Mouse (Mus musculus) Muller cell, postnatal 12 days (primary cell): ENCODE data around the gene Pde10a.

Source experiments
- DNase-seq: peaks from one replicate; pipeline ENCODE4 v3.0.0-alpha.2; 2015; ENCODE audit errors: inconsistent ontology term

The Pde10a gene

GRCm38 (mm10) chr17:8961644-8962043 lies 436.5 kb downstream of the Pde10a start:
- no peak for DNase-seq

DNA sequence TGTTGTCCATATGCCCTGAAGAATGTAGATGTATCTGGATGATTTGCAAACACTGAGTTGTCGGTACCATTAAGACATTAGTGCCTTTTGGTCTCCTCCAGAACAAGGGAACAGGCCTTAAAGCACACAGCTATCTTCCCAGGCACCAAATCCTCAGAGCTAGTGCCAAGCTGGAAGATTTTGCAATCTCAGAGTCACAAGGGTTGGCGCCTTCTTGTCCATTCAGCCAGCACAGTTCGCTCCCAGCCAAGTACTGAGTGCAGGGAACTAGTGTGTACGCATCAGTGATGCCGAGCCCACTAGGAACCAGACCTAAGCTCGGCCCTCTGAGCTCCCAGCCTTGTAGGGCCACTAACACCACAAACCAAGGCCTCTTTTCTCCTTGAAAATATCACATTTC lies 440.0 kb downstream of the Pde10a start:
- DNase-seq: peak; percentile 32

GRCm38 (mm10) chr17:8972152-8972854 lies 447.1 kb downstream of the Pde10a start:
- peak; percentile 53 for DNase-seq

GRCm38 (mm10) chr17:8973331-8973730 lies 448.2 kb downstream of the Pde10a start:
- DNase-seq: no peak

DNA sequence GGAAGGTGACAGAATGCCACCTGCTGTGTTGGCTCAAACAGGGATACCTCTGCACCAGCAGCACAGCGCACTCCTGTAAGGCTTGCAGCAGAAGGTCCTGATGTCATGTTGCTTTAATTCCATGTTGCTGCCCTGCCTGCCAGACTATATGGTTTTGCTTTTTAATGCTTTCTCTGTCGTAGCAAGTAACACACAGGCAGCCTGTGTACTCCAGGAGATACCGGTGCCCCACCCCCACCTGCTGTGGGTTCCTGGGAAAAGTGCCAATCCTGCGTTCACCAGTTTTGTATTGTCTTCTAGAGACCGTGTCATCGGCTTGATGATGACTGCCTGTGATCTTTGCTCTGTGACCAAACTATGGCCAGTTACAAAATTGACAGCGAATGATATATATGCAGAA lies 449.3 kb downstream of the Pde10a start:
- DNase-seq: peak; percentile 41

DNA sequence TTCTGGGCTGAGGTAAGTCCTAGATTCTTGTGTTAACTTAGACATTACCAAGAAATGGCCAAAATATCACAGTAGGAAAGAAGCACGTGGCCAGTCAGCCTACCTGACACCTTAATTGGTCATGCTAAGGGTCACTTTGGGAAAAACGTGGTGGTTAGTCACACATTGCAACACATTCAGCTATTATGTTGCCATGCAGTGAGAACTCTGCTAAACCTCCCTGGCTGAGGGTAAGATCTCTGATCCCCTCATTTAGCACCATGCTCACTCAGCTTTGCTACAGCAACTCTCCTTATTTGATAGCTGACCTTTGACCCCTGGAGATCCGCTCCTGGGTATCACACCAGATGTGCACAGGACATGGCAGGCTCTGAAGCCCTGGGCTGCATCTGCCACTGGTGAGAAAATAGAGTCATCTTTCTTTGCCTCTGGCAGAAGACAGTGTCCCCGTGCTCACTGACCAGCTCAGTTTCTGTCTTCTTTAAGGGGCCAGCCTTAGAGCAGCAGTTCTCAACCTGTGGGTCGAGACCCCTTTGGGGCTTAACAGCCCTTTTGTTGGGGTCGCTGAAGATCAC lies 449.7 kb downstream of the Pde10a start:
- no peak for DNase-seq

GRCm38 (mm10) chr17:8976745-8977144 lies 451.6 kb downstream of the Pde10a start:
- no peak for DNase-seq

GRCm38 (mm10) chr17:8977271-8977670 lies 452.1 kb downstream of the Pde10a start:
- no peak for DNase-seq

DNA sequence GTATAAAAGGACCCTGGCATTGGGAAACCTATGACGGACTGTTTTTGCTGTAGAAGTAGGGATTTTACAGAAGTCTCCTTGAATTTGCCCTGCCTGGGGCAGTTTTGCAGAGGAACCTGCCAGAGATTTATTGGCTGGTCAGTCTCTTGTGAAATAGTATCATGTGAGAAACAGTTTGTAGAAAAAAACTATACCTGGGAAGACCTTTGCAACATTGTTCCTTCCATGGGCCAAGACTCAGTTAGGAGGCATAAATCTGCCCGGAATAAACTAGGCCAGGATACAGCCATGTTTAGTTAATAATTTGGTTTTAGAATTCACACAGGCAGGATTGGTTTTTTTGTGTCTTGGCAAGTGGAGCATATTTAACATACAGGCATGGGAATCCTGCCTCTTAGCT lies 458.4 kb downstream of the Pde10a start:
- no peak for DNase-seq

DNA sequence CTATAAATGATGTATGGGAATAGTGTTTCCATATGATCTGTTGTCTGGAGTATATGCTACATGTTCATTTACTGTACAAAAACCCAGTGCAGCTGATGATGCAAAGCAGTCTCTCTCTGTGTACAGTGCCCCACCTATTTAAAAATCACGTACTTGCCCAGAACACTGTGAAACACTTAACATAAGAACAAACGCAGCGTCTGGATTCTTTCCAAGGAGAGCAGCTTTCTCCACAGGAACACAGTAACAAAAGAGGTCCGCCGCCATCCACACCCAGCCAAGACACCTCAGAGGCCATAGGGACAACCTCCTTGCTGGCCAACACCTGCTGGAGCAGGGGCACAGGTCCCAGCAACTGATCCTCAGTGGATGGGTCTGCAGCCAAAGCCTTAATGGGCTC lies 460.5 kb downstream of the Pde10a start:
- DNase-seq: no peak

DNA sequence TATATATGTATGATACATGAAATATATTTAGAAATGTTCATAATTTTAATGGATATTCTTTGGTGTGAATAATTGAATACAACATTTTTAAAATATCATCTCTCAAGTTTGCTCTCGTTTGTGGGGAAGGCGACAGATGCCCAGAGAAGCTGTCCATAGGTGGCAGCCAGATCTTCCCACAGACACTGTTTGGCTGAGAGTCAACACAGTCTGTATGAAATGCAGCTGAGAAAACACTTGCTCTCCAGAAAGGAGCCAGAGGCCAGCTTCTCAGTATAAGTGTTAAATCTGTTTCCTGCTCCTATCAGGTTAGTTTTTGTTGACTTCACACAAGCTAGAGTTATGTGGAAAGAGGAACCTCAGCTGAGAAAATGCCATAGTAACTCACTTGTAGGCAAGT lies 461.4 kb downstream of the Pde10a start:
- no peak for DNase-seq

GRCm38 (mm10) chr17:8987369-8987768 lies 462.2 kb downstream of the Pde10a start:
- no peak for DNase-seq

- peak; percentile 89 for DNase-seq
These were observed 463.1 kb downstream of the Pde10a start, which contains the start of gene 1700010I14Rik for GRCm38 (mm10) chr17:8988119-8988807. 1700010I14Rik (plus strand) TSS chr17:8988333.

DNA sequence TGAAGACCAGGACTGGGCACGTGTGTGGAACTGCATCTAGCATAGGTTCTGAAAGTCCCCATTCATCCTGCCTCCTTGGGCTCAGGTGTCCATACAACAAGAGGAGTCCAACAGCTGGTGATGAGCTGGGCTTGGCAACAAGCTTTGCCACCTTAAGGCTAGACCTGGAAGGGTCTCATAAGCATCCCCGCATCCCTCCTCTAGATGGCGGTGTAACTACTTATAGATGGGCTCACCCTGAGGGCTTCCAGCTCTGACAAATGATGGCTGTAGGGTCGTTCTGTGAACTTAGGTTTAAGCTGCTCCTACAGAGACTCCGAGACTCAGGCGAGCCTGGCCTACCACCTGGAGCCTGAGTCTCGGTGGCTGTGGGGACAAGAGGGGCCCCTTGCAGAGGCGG lies 466.0 kb downstream of the Pde10a start:
- DNase-seq: no peak

DNA sequence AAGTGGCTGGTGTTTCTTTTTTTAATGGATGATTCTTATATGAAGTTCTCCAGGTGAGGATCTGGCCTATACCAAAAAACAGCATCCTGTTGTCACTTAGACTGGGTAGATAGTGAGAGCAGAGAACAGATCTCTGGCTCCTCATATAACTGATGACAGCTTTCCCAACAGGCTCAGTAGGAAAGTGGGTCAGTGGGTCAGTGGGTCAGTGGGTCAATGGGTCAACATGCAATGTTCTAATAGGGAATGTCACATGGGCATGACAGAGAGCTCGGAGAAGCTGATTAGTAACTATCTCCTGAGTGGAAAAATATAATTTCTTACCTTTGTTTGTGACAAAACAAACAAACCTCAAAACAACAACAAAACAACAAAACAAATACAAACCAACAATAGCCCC lies 470.2 kb downstream of the Pde10a start:
- DNase-seq: no peak

DNA sequence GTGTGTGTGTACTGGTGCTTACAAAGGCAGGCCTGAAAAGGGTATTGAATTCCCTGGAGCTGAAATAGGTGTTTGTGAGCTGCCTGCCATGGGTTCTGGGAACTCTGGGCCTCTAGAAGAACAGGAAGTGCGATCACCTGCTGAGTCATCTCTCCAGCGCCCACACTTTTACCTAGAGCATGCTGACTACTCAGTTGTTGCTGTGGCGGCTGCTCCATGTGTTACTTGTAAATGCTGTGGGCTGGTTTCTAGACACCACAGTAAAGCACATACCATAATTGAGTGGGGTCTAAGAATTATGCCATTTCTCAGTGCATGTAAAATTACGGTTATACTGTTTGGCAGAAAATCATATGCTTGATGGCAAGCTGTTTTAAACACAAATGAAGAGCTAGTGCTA lies 477.3 kb downstream of the Pde10a start:
- DNase-seq: no peak

GRCm38 (mm10) chr17:9004516-9004915 lies 479.3 kb downstream of the Pde10a start:
- no peak for DNase-seq

- peak; percentile 20 for DNase-seq
These were observed 498.2 kb downstream of the Pde10a start for GRCm38 (mm10) chr17:9023198-9023942.

GRCm38 (mm10) chr17:9030181-9030580 lies 505.0 kb downstream of the Pde10a start:
- no peak for DNase-seq

DNA sequence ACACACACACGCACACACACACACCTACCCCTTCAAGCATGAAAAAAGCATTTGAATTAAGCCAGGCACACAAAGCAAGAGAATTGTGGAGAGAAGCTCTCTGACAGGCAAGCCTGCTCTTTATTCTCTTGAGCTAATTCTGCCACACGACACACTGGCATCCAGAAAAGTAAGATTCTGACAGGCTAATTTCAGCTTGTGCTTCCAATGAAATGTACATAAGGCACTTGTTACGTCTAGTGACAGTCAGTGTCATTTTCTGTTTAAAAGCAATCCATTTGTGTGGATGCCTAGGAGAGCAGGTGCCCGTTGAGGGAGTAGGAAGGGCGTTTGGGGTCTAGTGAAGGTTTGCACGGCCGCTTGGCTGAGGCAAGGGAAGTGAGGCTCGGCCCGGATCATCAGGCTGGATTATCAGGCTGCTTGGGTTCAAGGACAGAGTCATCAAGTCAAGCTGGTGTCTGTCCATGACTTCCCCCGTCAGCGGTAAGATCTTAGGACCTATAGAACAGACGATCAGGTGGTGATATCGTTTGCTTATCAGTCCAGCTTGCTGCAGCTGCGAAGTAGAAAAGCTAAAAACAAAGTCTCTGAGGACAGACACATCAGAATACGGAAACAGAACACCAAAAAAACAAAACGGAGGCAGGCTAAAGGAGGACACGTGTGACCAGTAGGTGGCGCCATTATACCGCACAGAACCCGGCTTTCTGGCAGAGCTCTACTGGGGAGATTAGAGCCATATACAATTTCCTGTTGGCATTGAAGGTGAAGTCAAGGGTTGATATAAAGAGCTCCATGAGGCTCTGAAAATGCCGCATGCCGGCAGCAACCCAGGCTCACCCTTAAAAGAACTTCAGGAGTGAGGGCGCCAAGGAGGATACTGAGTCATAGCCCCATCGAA lies 506.3 kb downstream of the Pde10a start:
- DNase-seq: peak; percentile 62

- DNase-seq: no peak
These were observed 507.3 kb downstream of the Pde10a start for GRCm38 (mm10) chr17:9032362-9033044.
